Mouse (Mus musculus) hindbrain, embryonic 12.5 days (tissue): ENCODE measurements at regions not wholly inside any gene's neighbourhood (a gene's known extent, or its start where the extent isn't known, plus 50 kb on each side); places are given as distances from the start of the nearest gene placed in this dataset.

Experiments
- ATAC-seq: fragments of 200-750 bp; cut with Nextera tagmentation; 2 replicates; pipeline ENCODE4 v1.8.0; 2017; ENCODE audit warnings: moderate TSS enrichment; ENCODE audit not compliant: low FRiP score
- H3K27ac ChIP-seq: fragments of 300-500 bp; sonication (generic); 2 replicates; pipeline ENCODE4 v1.5.1; 2016; ENCODE audit warnings: mild to moderate bottlenecking
- H3K27me3 ChIP-seq: fragments of 300-500 bp; sonication (generic); 2 replicates; pipeline ENCODE4 v1.6.1; 2016; ENCODE audit warnings: mild to moderate bottlenecking
- H3K36me3 ChIP-seq: fragments of 300-500 bp; sonication (generic); 2 replicates; pipeline ENCODE4 v1.6.1; 2016; ENCODE audit warnings: mild to moderate bottlenecking
- H3K4me1 ChIP-seq: fragments of 300-500 bp; sonication (generic); 2 replicates; pipeline ENCODE4 v1.6.1; 2016
- H3K4me2 ChIP-seq: fragments of 300-500 bp; sonication (generic); replicated peaks from 2 replicates; pipeline ENCODE4 v1.6.1; 2016; ENCODE audit warnings: mild to moderate bottlenecking
- H3K4me3 ChIP-seq: fragments of 300-500 bp; sonication (generic); 2 replicates; pipeline ENCODE4 v1.5.1; 2016; ENCODE audit warnings: mild to moderate bottlenecking
- H3K9ac ChIP-seq: fragments of 300-500 bp; sonication (generic); 2 replicates; pipeline ENCODE4 v1.6.1; 2016; ENCODE audit warnings: mild to moderate bottlenecking, moderate library complexity
- H3K9me3 ChIP-seq: fragments of 300-500 bp; sonication (generic); replicated peaks from 2 replicates; pipeline ENCODE4 v1.6.1; 2016; ENCODE audit warnings: mild to moderate bottlenecking
- WGBS: fragments of 180-500 bp; shearing (Covaris S2); methylation state at CpG from one replicate; pipeline ENCODE4 v1.1.7; 2016; 5-methylcytosine and 5-hydroxymethylcytosine counted together

GRCm38 (mm10) chr17:84129204-84129603 lies 58.5 kb downstream of the Zfp36l2 start:
- no peak overlapping the region for H3K9ac ChIP-seq
- whole genome bisulfite sequencing, result 81% methylated on average over 13 of the region's 13 CpGs
- 0 out of 2 replicates have a peak, but pooled peaks cover 3% of the 10 kb centered on the region for H3K9me3 ChIP-seq

GRCm38 (mm10) chr17:84128262-84128661 lies 59.5 kb downstream of the Zfp36l2 start:
- Histone ChIP-seq H3K4me3 (no peak overlapping the region), H3K27ac (no peak overlapping the region), H3K9ac (no peak overlapping the region), H3K27me3 (no peaks in the 10 kb centered on the region), H3K4me1 (no peaks in the 10 kb centered on the region), H3K36me3 (no peaks in the 10 kb centered on the region), H3K9me3 (0 out of 2 replicates have a peak, but pooled peaks cover 3% of the 10 kb centered on the region), H3K4me2 (no peak overlapping the region)
- no peak for ATAC-seq
- WGBS, result 84% methylated on average over 5 of the region's 5 CpGs

More at GRCm38 (mm10) chr17:84129204-84129603, 58.5 kb downstream of the Zfp36l2 start:
- ATAC-seq, result no peak
- H3K36me3 ChIP-seq, result no peaks in the 10 kb centered on the region
- H3K27me3 ChIP-seq, result no peaks in the 10 kb centered on the region
- no peak overlapping the region for H3K27ac ChIP-seq
- H3K4me1 ChIP-seq, result no peaks in the 10 kb centered on the region
- H3K4me2 ChIP-seq, result no peak overlapping the region
- H3K4me3 ChIP-seq, result no peak overlapping the region

- no peak for ATAC-seq
- Histone ChIP-seq H3K9me3 (0 out of 2 replicates have a peak, but pooled peaks cover 3% of the 10 kb centered on the region), H3K27ac (no peak overlapping the region), H3K4me3 (no peak overlapping the region), H3K36me3 (no peaks in the 10 kb centered on the region), H3K9ac (no peak overlapping the region), H3K4me1 (no peaks in the 10 kb centered on the region), H3K4me2 (no peak overlapping the region), H3K27me3 (no peaks in the 10 kb centered on the region)
- WGBS, result 55% methylated on average over 5 of the region's 5 CpGs
Measured at GRCm38 (mm10) chr17:84126168-84126567, 61.6 kb downstream of the Zfp36l2 start.

- no peak overlapping the region for H3K4me3 ChIP-seq
- 0 out of 2 replicates have a peak, but pooled peaks cover 3% of the 10 kb centered on the region for H3K9me3 ChIP-seq
- H3K4me2 ChIP-seq, result no peak overlapping the region
- no peaks in the 10 kb centered on the region for H3K36me3 ChIP-seq
- no peak overlapping the region for H3K27ac ChIP-seq
- no peak for ATAC-seq
- 76% methylated on average over 2 of the region's 2 CpGs for WGBS
- no peaks in the 10 kb centered on the region for H3K27me3 ChIP-seq
- no peak overlapping the region for H3K9ac ChIP-seq
- no peaks in the 10 kb centered on the region for H3K4me1 ChIP-seq
Measured at GRCm38 (mm10) chr17:84123161-84123560, 64.6 kb downstream of the Zfp36l2 start.

- H3K36me3 ChIP-seq, result no peaks in the 10 kb centered on the region
- no peaks in the 10 kb centered on the region for H3K4me1 ChIP-seq
- H3K27me3 ChIP-seq, result no peaks in the 10 kb centered on the region
- no peak for ATAC-seq
- 79% methylated on average over 6 of the region's 6 CpGs for WGBS
- no peak overlapping the region for H3K4me2 ChIP-seq
- 0 out of 2 replicates have a peak, but pooled peaks cover 3% of the 10 kb centered on the region for H3K9me3 ChIP-seq
- no peak overlapping the region for H3K9ac ChIP-seq
- no peak overlapping the region for H3K4me3 ChIP-seq
- H3K27ac ChIP-seq, result no peak overlapping the region
Measured at GRCm38 (mm10) chr17:84122486-84123131, 65.1 kb downstream of the Zfp36l2 start.

GRCm38 (mm10) chr17:84121291-84121690 lies 66.5 kb downstream of the Zfp36l2 start:
- no peak for ATAC-seq

GRCm38 (mm10) chr17:84119221-84120017 lies 68.3 kb downstream of the Zfp36l2 start:
- 89% methylated on average over 16 of the region's 16 CpGs for WGBS
- H3K4me2 ChIP-seq, result no peak overlapping the region
- H3K27ac ChIP-seq, result no peak overlapping the region
- H3K4me3 ChIP-seq, result no peak overlapping the region
- 0 out of 2 replicates have a peak, but pooled peaks cover 2% of the 10 kb centered on the region for H3K4me1 ChIP-seq
- H3K36me3 ChIP-seq, result no peaks in the 10 kb centered on the region
- no peak overlapping the region for H3K9ac ChIP-seq
- no peaks in the 10 kb centered on the region for H3K27me3 ChIP-seq
- ATAC-seq, result no peak
- no peaks in the 10 kb centered on the region for H3K9me3 ChIP-seq

More at GRCm38 (mm10) chr17:84121291-84121690, 66.5 kb downstream of the Zfp36l2 start:
- no peaks in the 10 kb centered on the region for H3K27me3 ChIP-seq
- no peak overlapping the region for H3K9ac ChIP-seq
- no peaks in the 10 kb centered on the region for H3K9me3 ChIP-seq
- WGBS, result 65% methylated on average over 6 of the region's 6 CpGs
- no peak overlapping the region for H3K4me2 ChIP-seq
- H3K27ac ChIP-seq, result no peak overlapping the region
- H3K4me1 ChIP-seq, result no peaks in the 10 kb centered on the region
- H3K4me3 ChIP-seq, result no peak overlapping the region
- H3K36me3 ChIP-seq, result no peaks in the 10 kb centered on the region

- Histone ChIP-seq H3K27ac (no peak overlapping the region), H3K4me1 (0 out of 2 replicates have a peak, but pooled peaks cover 2% of the 10 kb centered on the region), H3K9me3 (no peaks in the 10 kb centered on the region), H3K36me3 (no peaks in the 10 kb centered on the region), H3K27me3 (no peaks in the 10 kb centered on the region), H3K4me3 (no peak overlapping the region), H3K4me2 (no peak overlapping the region), H3K9ac (no peak overlapping the region)
- 33% methylated on average over 1 of the region's 1 CpGs for WGBS
- ATAC-seq, result no peak
Measured at GRCm38 (mm10) chr17:84118781-84119180, 69.0 kb downstream of the Zfp36l2 start.

- Histone ChIP-seq H3K9me3 (no peaks in the 10 kb centered on the region), H3K27me3 (no peaks in the 10 kb centered on the region), H3K36me3 (no peaks in the 10 kb centered on the region), H3K9ac (no peak overlapping the region), H3K27ac (no peak overlapping the region), H3K4me3 (no peak overlapping the region), H3K4me2 (no peak overlapping the region), H3K4me1 (0 out of 2 replicates have a peak, but pooled peaks cover 2% of the 10 kb centered on the region)
- 79% methylated on average over 4 of the region's 4 CpGs for WGBS
- no peak for ATAC-seq
Measured at GRCm38 (mm10) chr17:84118271-84118670, 69.5 kb downstream of the Zfp36l2 start.

GRCm38 (mm10) chr17:84117756-84118155 lies 70.0 kb downstream of the Zfp36l2 start:
- H3K27me3 ChIP-seq, result no peaks in the 10 kb centered on the region
- no peak overlapping the region for H3K27ac ChIP-seq
- H3K9ac ChIP-seq, result no peak overlapping the region
- 0 out of 2 replicates have a peak, but pooled peaks cover 2% of the 10 kb centered on the region for H3K4me1 ChIP-seq
- H3K36me3 ChIP-seq, result no peaks in the 10 kb centered on the region
- no peak overlapping the region for H3K4me3 ChIP-seq
- no peaks in the 10 kb centered on the region for H3K9me3 ChIP-seq
- 80% methylated on average over 1 of the region's 1 CpGs for WGBS
- no peak overlapping the region for H3K4me2 ChIP-seq
- ATAC-seq, result no peak

- H3K36me3 ChIP-seq, result no peaks in the 10 kb centered on the region
- H3K9ac ChIP-seq, result no peak overlapping the region
- H3K4me1 ChIP-seq, result peaks cover 11% of the 10 kb centered on the region
- ATAC-seq, result no peak
- no peak overlapping the region for H3K4me2 ChIP-seq
- WGBS, result 92% methylated on average over 17 of the region's 17 CpGs
- no peak overlapping the region for H3K4me3 ChIP-seq
- no peak overlapping the region for H3K27ac ChIP-seq
- H3K9me3 ChIP-seq, result no peaks in the 10 kb centered on the region
- H3K27me3 ChIP-seq, result no peaks in the 10 kb centered on the region
Measured at GRCm38 (mm10) chr17:84116340-84117279, 71.1 kb downstream of the Zfp36l2 start.

- Histone ChIP-seq H3K27me3 (no peaks in the 10 kb centered on the region), H3K9me3 (no peaks in the 10 kb centered on the region), H3K36me3 (no peaks in the 10 kb centered on the region), H3K4me1 (peaks cover 11% of the 10 kb centered on the region), H3K27ac (no peak overlapping the region), H3K9ac (no peak overlapping the region), H3K4me3 (no peak overlapping the region), H3K4me2 (no peak overlapping the region)
- WGBS, result 80% methylated on average over 3 of the region's 3 CpGs
- no peak for ATAC-seq
Measured at GRCm38 (mm10) chr17:84115957-84116339, 71.8 kb downstream of the Zfp36l2 start.
